Mouse (Mus musculus) cerebellum, adult 18-20 months (tissue): ENCODE measurements around the gene Zfhx3.

Experiments used
- DNase-seq, 2 experiments: peaks; one replicate each; pipeline ENCODE4 v3.0.0; 2021

Gene Zfhx3

DNA sequence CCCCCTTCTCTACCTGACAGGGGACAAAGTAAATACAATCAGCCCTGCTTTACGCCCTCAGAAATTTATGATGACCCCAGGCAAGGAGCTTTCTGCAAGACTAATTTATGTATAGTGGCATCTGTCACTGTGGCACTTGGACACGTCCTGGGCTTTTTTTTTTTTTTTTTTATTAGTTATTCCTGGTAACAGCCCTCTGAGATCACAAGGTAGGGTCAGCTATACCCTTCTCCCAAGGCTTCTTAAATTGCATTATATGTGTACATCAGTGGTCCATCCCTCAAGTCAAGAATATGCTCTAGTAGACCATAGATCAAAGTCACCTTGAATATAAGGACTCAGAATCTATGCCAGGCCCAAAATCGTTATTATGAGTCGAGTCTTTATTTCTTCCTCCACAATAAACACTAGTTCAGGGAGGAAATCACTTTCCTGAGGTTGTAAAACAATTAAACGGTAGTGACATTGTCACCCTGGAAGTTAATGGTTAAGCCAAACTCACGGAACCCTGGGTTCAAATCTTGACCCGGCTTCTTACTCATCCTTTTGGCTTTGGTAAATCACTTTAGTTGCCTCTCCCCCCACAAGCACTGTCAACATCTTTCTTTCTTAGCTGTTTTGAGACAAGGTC lies 621.6 kb downstream of the Zfhx3 start:
- no peak for DNase-seq

DNA sequence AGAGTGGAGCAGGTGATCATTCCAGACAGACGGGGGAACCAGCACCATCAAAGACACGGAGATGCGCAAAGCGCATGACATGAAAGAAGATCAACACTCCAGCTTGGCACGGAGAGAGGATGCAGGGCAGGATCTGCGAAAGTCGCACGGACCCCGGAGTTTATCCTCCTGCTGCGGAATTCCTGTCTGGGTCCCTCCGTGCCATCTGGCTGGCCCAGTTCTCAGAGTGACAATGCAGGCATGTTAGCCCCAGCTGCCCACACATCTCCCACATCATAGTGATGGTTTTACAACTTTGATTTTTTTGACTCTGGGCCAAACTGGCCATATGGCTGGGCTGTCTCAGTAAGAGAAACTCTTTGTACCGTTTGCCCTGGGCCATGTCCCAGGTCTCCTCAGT lies 623.6 kb downstream of the Zfhx3 start:
- no peak for DNase-seq

DNA sequence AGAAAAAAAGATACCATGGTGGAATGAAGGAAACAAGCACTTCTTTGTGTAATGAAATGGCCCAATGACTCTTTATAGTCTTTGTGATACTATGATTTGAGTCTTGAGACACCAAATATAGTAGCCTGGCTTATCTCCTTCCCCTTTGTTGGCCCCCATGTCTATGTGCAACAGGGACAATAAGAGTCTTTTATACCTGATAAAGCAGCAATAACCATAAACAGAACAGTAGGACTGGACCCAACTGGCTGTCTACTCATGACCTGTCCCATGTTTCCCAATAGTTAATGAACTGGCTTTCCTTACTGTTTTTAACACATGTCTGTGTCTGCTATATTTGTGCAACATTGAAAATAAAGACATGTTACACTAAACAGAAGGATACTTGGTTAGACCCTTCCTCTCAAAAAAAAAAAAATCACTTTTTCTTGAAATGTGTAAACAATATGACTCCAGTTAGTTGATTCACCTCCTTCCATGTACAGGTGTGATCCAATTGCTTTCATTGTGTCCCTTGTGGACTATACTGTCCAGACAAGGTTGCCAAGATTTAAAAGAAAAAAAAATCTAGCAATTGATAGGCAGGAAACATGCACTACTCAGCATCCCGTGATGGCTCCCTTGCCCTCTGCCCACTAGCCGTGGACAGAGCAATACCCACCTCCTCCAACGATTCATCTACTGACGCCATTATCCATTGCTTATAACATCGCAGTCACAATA lies 631.0 kb downstream of the Zfhx3 start:
- no peak for DNase-seq

DNA sequence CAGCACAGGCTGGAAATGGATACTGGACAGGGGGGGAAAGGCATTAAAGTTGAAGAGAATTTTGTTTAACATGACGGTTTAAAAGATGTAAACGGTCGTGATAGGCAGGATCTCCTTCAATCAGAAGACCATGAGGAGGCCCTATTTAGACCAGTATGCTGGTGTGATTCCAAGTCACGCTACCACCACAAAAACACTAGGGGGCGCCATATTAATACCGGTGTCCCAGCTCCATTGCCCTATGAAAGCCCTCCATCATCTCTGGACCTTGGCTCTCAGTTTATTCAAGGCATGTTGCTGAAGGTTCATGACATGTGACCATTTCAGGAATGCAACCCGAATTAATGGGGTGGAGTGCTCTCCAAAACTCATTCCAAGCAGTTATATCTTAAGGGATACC lies 631.7 kb downstream of the Zfhx3 start:
- DNase-seq, result peak in 1 of 2 experiments; percentile 6

DNA sequence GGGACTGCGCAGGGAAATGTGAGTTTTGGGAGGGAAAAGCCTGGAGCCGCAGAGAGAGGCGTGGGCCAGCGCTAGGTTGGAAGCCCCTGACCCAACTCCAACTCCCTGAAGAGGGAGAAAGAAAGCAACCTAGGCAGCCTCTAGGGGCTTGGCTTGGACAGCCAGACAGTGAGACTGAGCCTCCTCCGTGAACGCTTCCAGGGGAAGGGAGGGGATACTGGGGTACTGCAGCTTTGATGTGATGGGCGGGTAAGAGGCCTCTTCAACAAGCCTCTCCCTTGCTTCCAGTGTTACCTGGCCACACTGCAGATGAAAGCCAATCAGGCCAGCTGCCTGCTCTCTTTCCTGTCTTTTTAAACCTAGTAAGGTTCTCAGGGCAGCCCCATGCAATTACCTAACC lies 635.1 kb downstream of the Zfhx3 start:
- DNase-seq, result no peak

DNA sequence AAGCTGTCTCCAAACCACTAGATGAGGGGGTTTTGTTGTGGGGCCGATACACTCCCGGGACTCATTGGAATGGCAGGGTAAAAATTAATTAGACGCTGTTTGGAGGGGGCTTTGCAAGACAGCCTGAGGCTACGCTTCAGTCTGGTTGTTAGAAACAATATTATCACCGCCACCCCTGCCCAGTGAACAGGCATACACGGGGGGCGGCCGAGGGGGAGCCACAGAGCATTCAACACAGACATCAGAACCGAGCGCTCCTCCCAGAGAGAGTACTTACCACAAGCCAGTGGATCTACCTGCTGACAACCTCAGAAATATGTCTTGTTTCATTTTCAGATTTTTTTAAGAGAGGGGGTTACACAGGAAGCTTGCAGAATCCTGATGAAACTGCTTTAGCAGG lies 635.9 kb downstream of the Zfhx3 start:
- DNase-seq, result no peak

DNA sequence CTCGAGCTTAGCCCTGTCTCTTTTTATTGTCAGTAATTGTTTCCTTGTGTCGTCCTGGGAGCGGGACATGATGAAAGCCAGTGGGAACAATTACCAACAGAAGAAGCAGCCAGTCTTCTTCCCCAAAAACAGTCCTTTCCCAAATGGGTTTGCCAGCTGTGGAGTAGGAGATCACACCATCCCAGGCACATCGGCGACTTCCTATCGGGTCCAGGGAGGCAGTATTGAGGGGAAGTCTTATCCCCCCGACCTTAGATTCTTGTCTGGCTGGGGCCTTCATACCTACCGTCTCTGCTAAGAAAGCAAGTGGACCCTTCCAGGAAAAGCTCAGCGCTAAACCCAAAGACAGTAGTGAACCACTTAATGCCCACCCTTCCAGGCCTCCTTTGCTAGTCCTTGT lies 637.4 kb downstream of the Zfhx3 start:
- DNase-seq, result no peak

DNA sequence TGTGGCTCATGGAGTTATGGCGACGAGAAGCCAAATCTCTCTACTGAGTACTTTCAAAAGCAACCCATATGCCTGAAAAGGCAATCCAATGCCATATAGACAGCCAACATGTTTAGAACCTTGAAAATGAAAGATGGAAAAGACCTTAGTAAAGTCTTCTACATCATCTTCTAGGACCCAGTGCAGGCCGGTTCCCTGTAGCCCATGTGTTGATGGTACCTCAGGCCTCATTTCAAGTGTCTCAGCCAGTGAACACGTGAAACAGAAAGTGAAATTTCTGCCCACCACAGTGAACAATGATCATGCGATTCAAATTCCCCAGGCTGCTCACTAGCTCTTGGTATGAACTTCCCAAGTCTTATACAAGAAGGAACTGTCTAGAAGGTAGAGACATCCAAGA lies 637.9 kb downstream of the Zfhx3 start:
- no peak for DNase-seq

DNA sequence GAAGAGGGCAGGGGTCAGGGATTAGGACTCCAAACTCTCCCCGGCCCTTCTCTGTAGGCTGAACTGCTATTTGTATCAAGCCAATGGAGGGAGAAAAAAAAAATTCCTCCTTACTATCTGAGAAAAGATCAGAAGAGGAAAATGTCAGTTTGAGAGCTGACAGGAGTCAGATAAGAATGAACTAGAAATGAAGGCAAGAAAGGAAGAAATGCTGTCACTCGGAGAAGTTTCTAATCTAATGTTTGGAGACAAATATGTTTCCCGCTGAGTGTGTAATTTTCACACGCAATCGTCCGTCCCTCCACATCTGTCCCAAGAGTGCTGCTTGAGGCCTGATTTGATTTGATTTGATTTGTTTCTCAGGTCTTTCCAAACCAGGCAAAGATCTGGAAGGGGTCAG lies 639.1 kb downstream of the Zfhx3 start:
- no peak for DNase-seq

DNA sequence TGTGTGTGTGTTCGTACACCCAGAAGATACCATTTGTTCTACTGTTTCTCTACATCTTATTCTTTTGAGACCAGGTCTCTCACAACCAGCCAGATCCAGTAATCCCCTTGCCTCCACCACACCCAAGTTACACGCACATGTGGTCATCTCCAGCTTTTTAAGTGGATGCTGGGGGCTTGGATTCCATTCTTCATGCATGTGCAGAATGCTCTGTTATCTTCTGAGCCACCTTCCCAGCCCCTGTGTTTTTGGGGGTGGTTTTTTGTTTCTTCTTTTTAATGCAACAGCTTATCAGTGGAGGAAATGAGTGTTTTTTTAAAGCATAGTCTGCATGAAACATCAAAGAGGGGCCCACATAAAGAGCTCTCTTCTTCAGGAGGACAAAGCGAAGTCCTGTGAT lies 639.8 kb downstream of the Zfhx3 start:
- DNase-seq, result no peak

DNA sequence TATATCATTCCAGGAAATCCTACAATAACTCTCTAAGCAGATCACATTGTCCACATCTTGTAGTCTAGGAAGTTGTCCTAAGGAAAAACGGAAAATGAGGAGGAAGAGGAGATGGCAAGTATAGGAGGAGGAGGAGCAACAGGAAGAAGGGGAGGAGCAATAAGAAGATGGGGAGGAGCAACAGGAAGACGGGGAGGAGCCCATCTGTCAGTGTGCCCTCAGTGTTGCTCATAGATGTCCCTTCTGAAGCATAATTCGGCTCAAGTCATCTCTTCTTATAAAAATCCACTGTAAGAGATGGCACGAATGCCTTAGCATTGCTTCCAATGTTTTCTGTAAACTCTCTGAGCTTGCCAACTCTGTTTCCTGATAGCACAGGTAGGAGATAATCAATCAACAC lies 640.8 kb downstream of the Zfhx3 start:
- DNase-seq, result no peak

DNA sequence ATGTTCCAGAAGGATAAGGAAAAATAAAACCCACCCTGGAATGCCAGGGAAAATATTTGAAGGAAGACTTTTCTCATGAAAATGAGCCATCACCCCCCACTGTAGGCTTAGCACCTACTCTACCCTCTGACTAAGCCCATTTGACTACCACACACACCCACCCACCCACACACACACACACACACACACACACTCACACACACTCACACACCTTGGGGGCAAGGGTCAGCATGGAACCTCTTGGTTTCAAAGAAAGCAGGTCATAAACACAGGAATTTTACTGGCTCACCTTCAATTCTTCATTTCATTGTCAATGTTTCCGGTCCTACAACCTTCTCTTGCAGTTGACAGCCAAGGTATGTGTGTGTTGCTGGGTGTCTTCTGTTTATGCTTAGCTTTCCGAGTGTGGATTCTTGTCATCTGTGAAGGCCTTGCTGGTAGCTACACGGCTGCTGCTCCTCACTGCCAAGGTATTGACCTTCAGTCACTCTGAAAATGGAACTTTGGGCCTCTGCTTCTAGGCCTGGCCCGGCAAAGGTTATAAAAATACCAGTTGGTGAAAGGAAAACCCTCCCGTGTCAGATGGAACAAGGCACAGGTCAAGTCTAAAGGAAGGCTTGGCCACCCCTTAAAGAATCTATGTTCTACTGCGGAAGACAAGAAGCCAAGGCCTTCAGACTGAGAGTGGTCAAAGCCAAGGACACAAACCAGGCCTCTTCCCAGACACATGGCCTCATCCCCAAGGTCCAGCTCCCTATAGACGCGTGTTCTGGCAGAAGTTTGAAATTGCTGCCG lies 641.6 kb downstream of the Zfhx3 start:
- no peak for DNase-seq

DNA sequence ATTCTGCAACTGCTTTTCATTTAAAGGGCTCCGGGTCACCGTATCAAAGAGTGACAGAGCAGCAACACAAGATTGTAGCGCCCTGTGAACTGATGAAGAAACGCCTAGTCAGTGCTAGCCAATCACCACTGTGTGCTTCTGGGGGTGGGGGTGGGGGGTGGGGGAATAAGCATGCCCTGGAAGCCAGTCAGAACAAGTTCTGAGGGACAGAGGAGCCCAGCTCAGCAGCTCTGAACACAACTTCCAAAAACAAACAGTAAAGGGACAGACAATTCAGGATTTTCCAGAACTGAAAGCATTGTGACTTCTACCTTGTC lies 642.2 kb downstream of the Zfhx3 start:
- DNase-seq, result no peak

DNA sequence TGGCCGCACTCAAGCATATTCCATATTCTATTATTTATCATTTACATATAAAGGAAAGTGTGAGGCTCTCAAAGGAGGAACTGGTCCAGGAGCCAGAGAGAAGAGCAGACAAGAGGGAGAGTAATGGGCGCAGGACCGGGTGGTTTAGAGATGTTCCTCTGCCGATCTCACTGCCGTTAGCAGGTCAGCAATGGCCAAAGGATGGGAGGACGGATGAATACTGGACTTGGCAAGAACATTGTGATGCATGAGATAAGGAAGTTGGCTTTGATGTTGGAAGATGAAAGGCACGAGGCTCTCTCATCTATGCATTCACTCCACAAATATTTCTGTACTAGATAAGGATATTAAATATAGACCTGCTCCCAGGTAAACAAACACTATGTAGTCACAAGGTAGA lies 648.6 kb downstream of the Zfhx3 start:
- no peak for DNase-seq

DNA sequence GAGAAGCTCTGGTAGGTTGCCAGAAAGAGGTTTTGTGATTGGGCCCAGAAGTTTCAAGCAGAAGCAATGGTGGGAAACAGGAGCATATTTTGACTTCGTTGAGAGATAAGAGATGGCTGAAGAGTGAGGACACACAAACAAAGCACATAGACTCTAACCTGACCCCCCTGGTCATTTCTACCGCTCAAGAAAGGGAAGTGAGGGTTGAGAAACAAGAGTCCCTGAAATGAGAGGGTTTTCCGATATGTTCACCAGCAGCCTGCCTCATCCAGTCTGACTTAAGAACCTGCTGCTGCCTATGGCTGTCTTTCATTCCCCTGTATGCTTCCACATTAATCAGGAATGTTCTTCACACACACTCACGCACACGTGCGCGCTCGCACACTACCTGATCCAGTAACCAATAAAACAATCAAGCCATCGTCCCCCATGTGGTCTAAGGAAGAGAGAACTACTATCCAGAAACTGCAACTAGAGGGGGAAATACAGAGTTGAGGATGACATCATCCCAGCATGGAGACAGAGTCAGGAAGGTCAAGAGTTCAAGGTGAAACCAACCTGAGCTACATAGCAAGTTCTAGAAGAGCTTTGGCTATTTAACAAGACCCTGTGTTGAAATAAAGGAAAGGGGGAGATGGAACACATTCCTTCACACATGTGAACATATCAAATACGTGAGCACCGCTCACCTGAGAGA lies 649.7 kb downstream of the Zfhx3 start:
- DNase-seq, result no peak

DNA sequence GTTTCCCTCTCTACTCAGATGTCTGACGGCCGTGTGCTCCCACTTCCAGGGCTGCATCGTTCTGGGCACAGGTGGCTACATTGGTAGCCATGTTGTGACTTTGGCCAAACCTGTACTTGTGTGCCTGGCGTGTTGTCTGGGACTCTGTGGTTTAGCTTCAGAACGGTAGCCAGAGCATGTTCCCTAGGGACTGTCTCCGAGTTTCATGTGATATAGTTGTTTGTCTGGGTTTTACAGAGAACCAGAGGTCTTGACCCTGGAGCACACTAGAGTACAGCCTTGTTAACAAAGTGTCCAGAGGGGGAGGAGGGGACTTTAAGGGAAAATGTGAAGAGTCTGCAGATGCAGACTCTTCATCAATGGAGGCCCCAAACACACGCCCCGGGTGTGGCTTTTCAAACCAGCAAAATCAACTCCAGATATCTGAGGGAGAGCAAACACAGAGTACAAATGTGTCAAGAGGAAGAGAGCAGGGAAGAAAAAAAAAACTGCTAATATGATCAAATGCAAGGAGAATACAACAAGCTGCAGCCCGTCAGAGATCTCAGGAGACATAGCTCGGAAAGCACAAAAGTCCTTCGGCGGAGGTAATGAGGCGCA lies 650.6 kb downstream of the Zfhx3 start:
- no peak for DNase-seq

DNA sequence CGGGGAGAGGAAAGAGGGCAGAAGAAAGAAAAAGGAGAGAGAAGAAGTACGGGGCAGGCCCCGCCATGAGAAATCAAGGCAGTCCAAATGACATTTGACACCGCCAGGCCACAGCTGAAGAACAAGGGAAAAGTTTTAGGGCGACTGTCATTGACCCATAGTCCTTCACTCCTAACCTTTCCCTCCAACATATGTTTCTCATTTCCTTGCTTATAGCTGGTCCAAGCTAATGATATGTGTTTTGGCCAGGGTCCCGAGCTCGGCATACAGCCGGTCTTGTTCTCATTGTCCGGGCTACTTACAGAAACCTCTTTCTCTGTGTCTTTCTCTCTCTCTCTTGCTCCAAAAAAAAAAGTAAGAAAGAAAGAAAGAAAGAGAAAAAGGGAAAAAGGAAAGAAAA lies 651.4 kb downstream of the Zfhx3 start:
- DNase-seq, result no peak

DNA sequence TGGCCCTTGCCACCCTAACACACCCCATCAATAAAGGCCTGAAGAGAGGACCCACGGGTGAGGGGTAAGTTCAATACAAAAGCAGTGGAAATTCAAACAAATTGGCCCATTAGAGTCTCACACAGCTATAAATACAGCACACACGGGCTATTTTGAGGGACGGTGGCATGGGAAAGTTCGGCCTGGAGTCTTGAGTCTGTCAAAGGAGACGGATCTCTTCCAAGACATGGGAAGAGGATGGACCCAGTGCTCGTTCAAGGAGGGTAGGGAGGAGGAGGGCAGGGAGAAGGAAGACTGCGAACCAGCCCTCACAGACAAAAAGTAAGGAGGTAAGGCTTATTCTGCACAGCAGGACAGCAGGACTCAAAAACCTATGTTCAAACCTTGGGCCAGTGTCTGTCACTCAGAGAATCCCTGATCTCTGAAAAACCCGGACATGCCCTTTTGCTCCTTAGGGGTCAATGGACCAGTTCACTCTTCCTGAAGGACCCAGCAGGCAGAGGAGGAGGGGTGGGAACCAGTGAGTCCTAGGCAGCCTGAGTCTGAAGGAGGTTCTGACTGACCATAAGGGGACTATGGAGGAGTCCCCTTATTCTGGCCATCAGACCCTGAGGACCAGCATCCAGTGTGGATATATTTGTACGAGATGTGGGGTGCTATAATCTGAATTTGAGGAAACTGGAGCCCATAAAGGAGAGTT lies 652.1 kb downstream of the Zfhx3 start:
- no peak for DNase-seq

DNA sequence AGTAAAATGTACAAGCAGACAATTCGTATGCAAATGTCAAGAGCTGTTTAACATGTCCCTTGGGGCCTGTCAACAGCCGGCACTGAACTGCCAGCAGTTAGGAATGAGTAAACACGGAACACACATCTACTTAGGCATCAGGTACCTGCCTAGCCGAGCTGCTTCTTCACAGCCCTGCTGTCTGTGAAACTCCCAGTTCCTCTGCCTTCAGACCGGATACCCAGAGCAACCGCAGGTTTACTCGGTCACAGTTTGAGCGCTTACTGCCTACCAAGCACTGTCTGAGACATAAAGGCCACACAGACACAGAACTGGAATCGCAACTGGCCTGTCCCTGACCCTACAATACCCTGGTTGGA lies 652.6 kb downstream of the Zfhx3 start:
- no peak for DNase-seq

DNA sequence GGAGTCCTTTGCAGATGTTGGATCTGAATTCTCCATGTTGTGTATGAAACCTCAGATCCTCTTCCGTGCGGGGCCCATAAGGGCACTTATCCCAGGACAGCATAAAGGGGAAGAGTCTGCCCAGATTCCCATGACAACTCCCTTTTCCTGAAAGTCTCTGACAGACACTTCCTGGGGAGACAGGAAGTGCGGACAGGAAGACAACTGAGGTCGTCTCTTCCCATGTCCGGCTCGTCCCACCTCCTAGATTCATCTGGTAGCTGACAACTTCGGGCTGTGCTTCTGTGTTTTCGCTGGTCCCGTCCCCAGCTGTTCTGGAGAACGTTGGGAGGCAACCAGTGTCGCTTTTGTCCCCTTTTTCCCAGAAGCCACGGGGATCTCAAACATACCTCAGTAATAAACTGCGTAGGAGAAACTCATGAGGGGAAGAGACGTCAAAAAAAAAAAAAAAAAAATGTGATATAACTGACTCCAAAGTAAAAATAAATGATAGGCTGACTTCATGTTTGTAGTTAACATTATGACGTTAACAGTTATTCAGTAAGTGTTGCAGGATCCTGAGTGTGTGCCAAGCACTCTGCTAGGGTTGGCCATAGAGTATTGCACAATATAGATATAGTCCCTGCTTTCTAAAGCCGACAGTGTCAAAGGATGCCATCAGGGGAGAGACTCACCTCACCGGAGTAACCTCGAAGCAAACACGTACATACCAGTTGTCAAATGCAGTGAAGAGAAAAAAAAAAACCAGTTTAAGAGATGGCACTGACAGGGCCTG lies 653.5 kb downstream of the Zfhx3 start:
- no peak for DNase-seq

DNA sequence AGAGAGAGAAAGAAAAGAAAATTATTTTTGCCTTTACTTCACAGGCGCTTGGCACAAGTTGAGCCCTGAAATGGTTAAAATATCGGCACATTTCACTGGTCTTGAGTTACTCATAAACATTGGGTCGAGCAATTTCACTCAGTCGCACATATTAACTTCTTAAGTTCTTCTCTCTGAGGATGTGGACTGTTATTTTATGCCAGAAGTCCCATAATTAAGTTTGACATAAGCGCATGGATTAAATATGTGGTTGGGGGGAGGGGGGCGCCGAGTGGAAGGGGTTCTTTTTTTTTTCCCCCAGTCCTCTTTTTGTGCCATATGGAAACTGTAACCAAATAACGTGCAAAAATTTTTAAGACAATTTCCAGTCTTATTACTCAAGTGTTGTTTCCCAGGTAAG lies 656.6 kb downstream of the Zfhx3 start:
- DNase-seq, result no peak

DNA sequence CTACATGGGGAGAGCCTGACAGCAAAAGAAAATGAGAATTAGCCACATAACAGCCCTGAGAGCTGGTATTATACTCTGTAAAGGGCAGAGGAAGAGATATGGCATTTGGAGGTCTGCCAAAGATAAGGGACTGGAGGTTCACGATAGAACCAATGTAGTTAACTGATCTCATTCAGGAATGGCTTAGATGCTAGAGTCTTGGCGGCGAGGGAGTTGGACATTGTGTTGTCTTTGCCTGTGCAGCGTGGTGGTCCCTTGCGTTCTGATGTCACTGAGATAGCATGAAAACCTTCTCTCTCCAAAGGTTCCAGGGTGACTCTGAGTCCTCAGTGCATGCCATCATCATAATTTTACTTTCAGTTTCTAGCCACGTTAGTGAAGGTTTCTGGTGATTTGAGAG lies 657.1 kb downstream of the Zfhx3 start:
- no peak for DNase-seq
